21 mouse cellular contexts compared by ENCODE assay signal in genomic region chr5:140776968-140777367, GRCm38 (mm10). TPM values are rescaled to one million over a fixed set of nuclear protein-coding genes. Genes with fewer than 3 reads are reported as not detected.
DNase-seq lines count a peak whose midpoint lies in the region; ATAC-seq and TF ChIP-seq lines count a peak whose summit lies in the region.
"Had no signal": no experiment of that assay in that cellular context is flagged by ENCODE, and none has a peak within 500 bp of the region (broad histone marks: within the 10 kb centered on the region; RNA-seq: fewer than 3 reads in every experiment).

No protein-coding gene starts in this region.

- H3K27me3 ChIP-seq in heart, adult 2 months (ENCODE audit: control insufficient read depth, insufficient read depth, low read length), result no peaks in the 10 kb centered on the region
- H3K27me3 ChIP-seq in kidney, embryonic 16.5 days (ENCODE audit: insufficient read depth, low read length), result no peaks in the 10 kb centered on the region
- H3K27me3 ChIP-seq in limb, embryonic 12.5 days, result no peaks in the 10 kb centered on the region
- H3K27me3 ChIP-seq: intestine, embryonic 15.5 days; midbrain, embryonic 12.5 days; neural tube, embryonic 15.5 days had no signal

- 37% methylated on average over 9 of the region's 9 CpGs for WGBS in heart, adult 2 months
- 58% methylated on average over 9 of the region's 9 CpGs for WGBS in kidney, embryonic 16.5 days
- WGBS in limb, embryonic 12.5 days, result 67% methylated on average over 9 of the region's 9 CpGs

- intact Hi-C loops in heart, adult 2 months (cut with DNase I), result no loop called here

- peak; percentile 37; the same call in 1 of the 2 replicates for ATAC-seq in kidney, embryonic 16.5 days (ENCODE audit: low FRiP score, low TSS enrichment)
- no peak for ATAC-seq in limb, embryonic 12.5 days (ENCODE audit: insufficient number of reproducible peaks, insufficient read depth, low FRiP score, low TSS enrichment, low read depth)
- ATAC-seq: intestine, embryonic 15.5 days had no signal

- peaks cover 19% of the 10 kb centered on the region for H3K4me1 ChIP-seq in heart, adult 2 months (ENCODE audit: control insufficient read depth, insufficient read depth, low read length)
- peaks cover 14% of the 10 kb centered on the region for H3K4me1 ChIP-seq in kidney, embryonic 16.5 days (ENCODE audit: insufficient read depth, low read length)
- peaks cover 10% of the 10 kb centered on the region for H3K4me1 ChIP-seq in limb, embryonic 12.5 days (replicated peaks)

- H3K79me2 ChIP-seq in heart, adult 2 months (replicated peaks; ENCODE audit: control insufficient read depth, insufficient read depth, low read length), result peaks cover 5% of the 10 kb centered on the region; the same call in 1 of the 2 replicates

- no peak overlapping the region for H3K4me2 ChIP-seq in kidney, embryonic 16.5 days (replicated peaks; ENCODE audit: low read depth, low read length)
- no peak overlapping the region for H3K4me2 ChIP-seq in limb, embryonic 12.5 days
- H3K4me2 ChIP-seq: hindbrain, embryonic 14.5 days; intestine, embryonic 15.5 days; midbrain, embryonic 12.5 days; neural tube, embryonic 15.5 days had no signal

- no peak for DNase-seq in heart, adult 2 months
- DNase-seq in heart, adult 9 months (ENCODE audit: low spot score in 2 of 2), result no peak
- DNase-seq in kidney, adult 11 months, result no peak
- peak; percentile 36 for DNase-seq in 416B (ENCODE audit: low read depth)
- no peak for DNase-seq in spleen, adult 18-20 months
- DNase-seq in neural tube, embryonic 10.5 days (ENCODE audit: extremely low spot score, low spot score), result no peak
- DNase-seq: adrenal gland, postnatal 10 days; B cell, adult 2 months; cerebellum, adult 2 months; gastrocnemius, postnatal 10 days; lung, adult 18-20 months; lung, postnatal 4 days; right cerebral cortex, postnatal 4 days; thymus, adult 18-20 months had no signal

- TF ChIP-seq POLR2A in heart, adult 2 months (IDR thresholded peaks at IDR 0.05; ENCODE audit: insufficient read depth, low read depth, low read length), result no peak

- no peaks in the 10 kb centered on the region for H3K9me3 ChIP-seq in kidney, embryonic 16.5 days (ENCODE audit: low read length)
- H3K9me3 ChIP-seq in limb, embryonic 12.5 days, result no peaks in the 10 kb centered on the region
- H3K9me3 ChIP-seq: forebrain, embryonic 10.5 days; intestine, embryonic 15.5 days; midbrain, embryonic 12.5 days; neural tube, embryonic 15.5 days had no signal

- peaks cover 12% of the 10 kb centered on the region for H3K36me3 ChIP-seq in heart, adult 2 months (ENCODE audit: control insufficient read depth, insufficient read depth, low read length)
- H3K36me3 ChIP-seq in kidney, embryonic 16.5 days (ENCODE audit: insufficient read depth, low read length), result peaks cover 31% of the 10 kb centered on the region
- peaks cover 60% of the 10 kb centered on the region for H3K36me3 ChIP-seq in limb, embryonic 12.5 days

- H3K4me3 ChIP-seq in heart, adult 2 months, result no peak overlapping the region
- no peak overlapping the region for H3K4me3 ChIP-seq in kidney, embryonic 16.5 days (ENCODE audit: low read length)
- H3K4me3 ChIP-seq in limb, embryonic 12.5 days (replicated peaks), result no peak overlapping the region
- H3K4me3 ChIP-seq: forebrain, embryonic 10.5 days; intestine, embryonic 15.5 days; midbrain, embryonic 12.5 days; neural tube, embryonic 15.5 days had no signal

- no peak for TF ChIP-seq EP300 in heart, adult 2 months (IDR thresholded peaks at IDR 0.05; ENCODE audit: insufficient read depth, low read depth, low read length)

- TF ChIP-seq CTCF in heart, adult 2 months (IDR thresholded peaks at IDR 0.05), result no peak

- no peak overlapping the region for H3K9ac ChIP-seq in heart, adult 2 months (ENCODE audit: low read depth, low read length)
- H3K9ac ChIP-seq in kidney, embryonic 16.5 days (replicated peaks; ENCODE audit: low read length), result no peak overlapping the region
- no peak overlapping the region for H3K9ac ChIP-seq in limb, embryonic 12.5 days (replicated peaks)
- H3K9ac ChIP-seq: hindbrain, embryonic 14.5 days; intestine, embryonic 15.5 days; midbrain, embryonic 12.5 days; neural tube, embryonic 15.5 days had no signal

- H3K27ac ChIP-seq in heart, adult 2 months, result peak overlapping the region; percentile 30; the same call in 1 of the 2 replicates
- 0 out of 2 replicates have a peak overlapping the region, but pooled peaks have one; percentile 9 for H3K27ac ChIP-seq in kidney, embryonic 16.5 days (ENCODE audit: low read length)
- 0 out of 2 replicates have a peak overlapping the region, but pooled peaks have one; percentile 12 for H3K27ac ChIP-seq in limb, embryonic 12.5 days
- H3K27ac ChIP-seq: forebrain, embryonic 10.5 days; hindbrain, embryonic 14.5 days; intestine, embryonic 15.5 days; midbrain, embryonic 12.5 days; neural tube, embryonic 15.5 days had no signal

RNA-seq across cellular contexts. Expression of gene Amz1, which starts 53.0 kb away (rescaled TPM):
- under 1 TPM; 0.31 to 0.48 TPM for total RNA-seq in heart, adult 2 months (2021)
- 0.59 and 0.98 TPM in 2 replicates for polyA plus RNA-seq in heart, adult 2 months (2012; rRNA removed)
- 1.6 and 2.4 TPM in 2 replicates for polyA plus RNA-seq in kidney, embryonic 16.5 days (2015; fragmentation: Nextera tagmentation; extraction: Ambion mirVana)
- 0.89 and 0.93 TPM in 2 replicates for polyA plus RNA-seq in limb, embryonic 12.5 days (2016; fragmentation: Nextera tagmentation; extraction: Ambion mirVana)

RNA-seq across cellular contexts. Expression of gene Gna12, which starts 53.3 kb away (rescaled TPM):
- 100 to 1,000 TPM; 118 to 136 TPM for total RNA-seq in heart, adult 2 months (2021)
- polyA plus RNA-seq in heart, adult 2 months (2012; rRNA removed), result 117 and 136 TPM in 2 replicates
- 9.6 and 10.0 TPM in 2 replicates for polyA plus RNA-seq in kidney, embryonic 16.5 days (2015; fragmentation: Nextera tagmentation; extraction: Ambion mirVana)
- polyA plus RNA-seq in limb, embryonic 12.5 days (2016; fragmentation: Nextera tagmentation; extraction: Ambion mirVana), result 18.5 and 49.7 TPM in 2 replicates
